Mouse (Mus musculus): ENCODE data around the gene Cask.

Gene Cask

GRCm38 (mm10) chrX:13518781-13519407 is 332.3 kb downstream of the Cask start:
- no peak for DNase-seq (ENCODE audit: low read depth in 1 of 2, low spot score in 2 of 2)

DNA sequence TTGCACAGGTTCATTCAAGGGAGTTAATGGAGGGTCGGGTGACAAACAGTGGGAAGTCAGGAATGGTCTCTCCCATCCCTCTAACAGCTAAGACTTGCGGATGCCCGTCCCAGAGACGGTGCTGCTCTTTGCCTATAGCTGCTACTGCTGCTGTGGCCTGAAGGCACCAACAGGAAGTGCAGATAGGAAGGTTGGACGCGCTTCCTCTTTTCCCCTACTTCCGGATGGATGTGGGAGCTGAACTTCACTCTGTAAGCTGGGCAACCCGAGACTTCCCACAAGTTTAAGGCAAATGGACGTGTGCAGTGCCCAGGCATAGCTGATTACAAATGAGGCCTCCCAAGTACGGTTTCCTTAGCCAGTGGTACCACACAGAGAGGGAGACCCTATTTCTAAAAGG is 333.1 kb downstream of the Cask start:
- no peak for DNase-seq (ENCODE audit: low read depth in 1 of 2, low spot score in 2 of 2)

DNA sequence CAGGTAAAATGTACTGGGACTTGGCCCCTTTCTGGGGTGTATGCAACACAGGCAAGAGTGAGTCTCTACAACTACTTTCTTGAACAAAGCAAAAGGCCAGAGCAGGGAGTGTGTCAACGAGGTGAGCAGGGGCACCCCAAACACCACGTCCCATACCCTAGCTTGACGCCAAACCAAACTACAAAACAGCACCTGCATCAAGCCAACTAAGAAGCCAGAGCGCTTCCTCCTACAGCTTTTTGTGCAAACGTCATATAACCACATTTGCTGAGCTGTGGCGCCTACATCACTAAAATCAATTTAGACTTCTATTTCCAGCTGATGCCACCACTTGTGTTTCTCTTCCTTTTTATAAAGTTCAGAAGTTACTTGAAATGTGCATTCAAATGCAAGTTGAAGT is 334.7 kb downstream of the Cask start:
- no peak for DNase-seq (ENCODE audit: low read depth in 1 of 2, low spot score in 2 of 2)

DNA sequence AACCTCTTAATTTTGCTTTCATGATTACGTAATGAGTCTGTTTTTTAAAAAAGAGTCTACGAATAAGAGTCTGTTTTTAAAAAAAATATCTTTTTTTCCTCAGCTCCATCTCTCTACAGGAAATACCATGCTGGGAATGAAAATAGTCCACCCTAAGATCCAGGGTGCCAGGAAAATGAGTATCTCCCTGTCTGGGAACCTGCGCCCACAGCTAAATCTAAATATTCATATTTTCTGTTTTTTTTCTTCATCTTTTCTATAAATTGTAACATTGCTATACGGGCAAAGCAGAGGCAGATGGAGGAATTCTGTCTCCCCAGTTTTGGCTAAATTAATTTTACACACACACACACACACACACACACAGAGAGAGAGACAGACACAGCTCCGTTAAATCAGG is 337.3 kb downstream of the Cask start:
- no peak for DNase-seq (ENCODE audit: low read depth in 1 of 2, low spot score in 2 of 2)

DNA sequence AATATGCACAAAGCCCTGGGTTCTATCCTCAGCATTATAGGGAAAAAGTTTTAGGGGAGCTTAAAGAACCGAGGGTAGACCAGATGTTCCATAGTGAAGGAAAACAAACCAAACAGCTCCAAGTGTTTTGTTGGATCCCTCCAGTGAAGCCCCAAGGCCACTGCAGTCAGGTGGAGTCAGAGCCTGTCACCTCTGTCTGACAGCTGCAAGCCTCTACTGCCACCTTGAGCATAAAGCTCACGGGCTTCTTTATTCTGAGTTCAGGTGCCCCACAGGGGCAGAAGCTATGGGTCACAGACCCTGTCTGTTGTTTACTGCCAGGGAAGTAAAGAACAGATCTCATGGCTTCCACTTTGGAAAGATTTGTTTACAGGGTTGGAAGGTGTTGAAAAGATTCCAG is 338.0 kb downstream of the Cask start:
- DNase-seq (ENCODE audit: low read depth in 1 of 2, low spot score in 2 of 2) = no peak

- DNase-seq (ENCODE audit: low read depth in 1 of 2, low spot score in 2 of 2) = no peak
Measured at GRCm38 (mm10) chrX:13506376-13506775, 344.8 kb downstream of the Cask start.

- DNase-seq (ENCODE audit: low read depth in 1 of 2, low spot score in 2 of 2) = no peak
Measured at GRCm38 (mm10) chrX:13504389-13504788, 346.8 kb downstream of the Cask start.

GRCm38 (mm10) chrX:13502862-13503375 is 348.2 kb downstream of the Cask start:
- DNase-seq (ENCODE audit: low read depth in 1 of 2, low spot score in 2 of 2) = no peak

- DNase-seq (ENCODE audit: low read depth in 1 of 2, low spot score in 2 of 2) = no peak
Measured at GRCm38 (mm10) chrX:13500284-13500683, 350.9 kb downstream of the Cask start.

DNA sequence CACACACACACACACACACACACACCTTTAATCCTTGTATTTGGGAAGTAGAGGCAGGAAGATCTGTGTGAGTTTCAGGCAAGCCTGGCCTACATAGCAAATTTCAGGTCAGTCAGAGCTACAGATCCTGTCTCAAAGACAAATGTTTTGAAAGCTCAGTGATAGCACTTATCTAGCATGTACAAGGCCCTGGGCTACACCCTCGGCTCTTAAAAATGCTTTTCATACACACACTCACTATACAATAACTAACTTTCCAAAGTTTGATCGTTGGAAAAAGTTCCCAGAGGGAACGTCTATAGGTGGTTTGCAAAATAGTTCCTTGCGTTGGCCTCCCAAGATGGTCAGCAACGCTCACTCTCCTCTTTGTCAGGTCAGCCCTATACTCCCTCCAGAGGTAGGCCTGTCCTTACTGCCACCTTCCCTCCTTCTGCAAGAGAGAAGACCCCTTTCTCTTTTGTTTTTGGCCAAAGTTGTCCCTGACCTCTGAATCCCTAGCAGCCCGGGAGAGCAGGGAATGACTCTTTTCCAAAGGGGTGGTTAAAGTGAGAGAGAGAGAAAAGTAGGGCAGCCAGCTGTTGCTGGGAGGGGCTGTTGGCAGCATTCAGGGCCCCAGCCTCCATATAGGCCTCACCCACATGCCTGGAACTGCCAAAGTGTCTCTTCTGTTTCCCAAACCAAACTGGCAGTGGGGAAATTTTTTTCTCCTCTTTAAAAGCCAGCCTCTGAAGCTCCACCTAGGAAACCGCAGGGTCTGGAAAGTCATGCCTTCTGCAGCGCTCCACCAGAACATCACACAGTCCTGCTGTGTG is 356.1 kb downstream of the Cask start:
- DNase-seq (ENCODE audit: low read depth in 1 of 2, low spot score in 2 of 2) = no peak

- no peak for DNase-seq (ENCODE audit: low read depth in 1 of 2, low spot score in 2 of 2)
Measured at GRCm38 (mm10) chrX:13492922-13493321, 358.2 kb downstream of the Cask start.

GRCm38 (mm10) chrX:13490941-13491340 is 360.2 kb downstream of the Cask start:
- no peak for DNase-seq (ENCODE audit: low read depth in 1 of 2, low spot score in 2 of 2)

- no peak for DNase-seq (ENCODE audit: low read depth in 1 of 2, low spot score in 2 of 2)
Measured at GRCm38 (mm10) chrX:13489761-13490160, 361.4 kb downstream of the Cask start.

- no peak for DNase-seq (ENCODE audit: low read depth in 1 of 2, low spot score in 2 of 2)
Measured at GRCm38 (mm10) chrX:13489001-13489400, 362.2 kb downstream of the Cask start.

GRCm38 (mm10) chrX:13484447-13484846 is 366.7 kb downstream of the Cask start:
- no peak for DNase-seq (ENCODE audit: low read depth in 1 of 2, low spot score in 2 of 2)

DNA sequence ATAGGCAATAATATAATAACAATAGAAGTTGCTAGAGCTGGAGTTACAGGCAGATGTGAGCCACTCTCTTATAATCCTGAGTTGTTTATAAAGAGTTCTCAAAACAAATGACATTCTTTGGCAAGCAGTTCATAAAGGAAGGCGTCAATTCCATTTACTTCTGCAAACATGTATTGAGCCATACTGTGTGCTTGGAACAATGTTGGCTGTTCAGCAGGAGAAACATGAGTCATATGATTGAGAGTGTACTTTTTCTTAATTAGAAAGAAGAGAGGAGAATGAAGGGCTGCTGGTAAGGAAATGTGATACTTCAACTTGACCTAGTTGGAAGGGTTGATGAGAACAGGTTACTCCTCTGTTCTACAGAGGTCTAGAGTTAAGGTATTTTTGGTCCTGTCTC is 368.6 kb downstream of the Cask start:
- DNase-seq (ENCODE audit: low read depth in 1 of 2, low spot score in 2 of 2) = no peak

- DNase-seq (ENCODE audit: low read depth in 1 of 2, low spot score in 2 of 2) = no peak
Measured at GRCm38 (mm10) chrX:13479570-13479969, 371.6 kb downstream of the Cask start.

- no peak for DNase-seq (ENCODE audit: low read depth in 1 of 2, low spot score in 2 of 2)
Measured at GRCm38 (mm10) chrX:13478298-13478697, 372.9 kb downstream of the Cask start.

DNA sequence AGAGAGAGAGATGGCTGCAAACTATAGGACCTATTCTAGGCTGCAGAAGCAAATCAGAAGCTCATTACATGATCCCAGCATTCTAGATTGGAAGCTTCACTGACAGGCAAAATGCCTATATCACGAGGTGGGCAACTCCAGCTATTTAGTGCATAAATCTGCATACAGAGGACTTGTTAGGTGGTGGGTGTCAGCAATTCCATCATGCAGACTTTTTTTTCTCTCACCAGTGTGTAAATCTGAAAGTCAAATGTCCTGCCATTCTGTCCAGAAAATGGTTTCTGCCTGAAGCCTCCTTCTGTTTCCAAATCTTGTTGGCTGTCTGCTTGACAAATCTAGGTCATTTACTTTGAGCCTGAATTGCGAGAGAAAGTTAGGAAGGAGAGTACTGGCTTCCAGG is 373.6 kb downstream of the Cask start:
- no peak for DNase-seq (ENCODE audit: low read depth in 1 of 2, low spot score in 2 of 2)

GRCm38 (mm10) chrX:13475382-13475781 is 375.8 kb downstream of the Cask start:
- no peak for DNase-seq (ENCODE audit: low read depth in 1 of 2, low spot score in 2 of 2)

DNA sequence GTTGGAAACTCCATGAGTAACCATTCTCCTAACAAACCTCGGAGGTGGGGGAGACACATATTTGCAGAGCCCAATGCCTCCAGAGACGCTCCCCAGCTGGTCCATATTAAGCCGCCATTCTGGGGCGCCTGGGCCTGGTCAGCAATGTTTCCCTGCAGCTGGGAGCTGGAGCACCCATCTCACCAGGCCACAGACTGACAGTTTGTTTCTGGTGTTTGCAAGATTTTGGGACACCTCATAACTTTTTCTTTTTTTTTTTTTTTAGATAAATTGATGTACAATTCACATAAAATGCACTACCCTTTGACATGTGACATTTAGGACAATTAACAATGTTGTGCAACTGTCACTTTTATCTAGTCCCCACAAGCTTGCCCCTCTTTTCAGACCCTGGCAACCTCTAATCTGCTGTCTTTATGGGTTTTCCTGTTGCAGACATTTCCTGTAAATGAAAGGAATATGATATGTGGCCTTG is 378.4 kb downstream of the Cask start:
- no peak for DNase-seq (ENCODE audit: low read depth in 1 of 2, low spot score in 2 of 2)

GRCm38 (mm10) chrX:13471925-13472324 is 379.2 kb downstream of the Cask start:
- DNase-seq (ENCODE audit: low read depth in 1 of 2, low spot score in 2 of 2) = no peak
